Mouse (Mus musculus): ENCODE measurements around the gene Loxl4.

The Loxl4 gene

GRCm38 (mm10) chr19:42563726-42564270, 48.8 kb downstream of the Loxl4 start:
- DNase-seq (ENCODE audit: low spot score in 2 of 2) = no peak

- no peak for DNase-seq (ENCODE audit: low spot score in 2 of 2)
These were observed 49.6 kb downstream of the Loxl4 start for GRCm38 (mm10) chr19:42562981-42563380.

GRCm38 (mm10) chr19:42561991-42562390, 50.6 kb downstream of the Loxl4 start:
- DNase-seq (ENCODE audit: low spot score in 2 of 2) = no peak

- no peak for DNase-seq (ENCODE audit: low spot score in 2 of 2)
These were observed 53.9 kb downstream of the Loxl4 start for GRCm38 (mm10) chr19:42558701-42559100.
